24 mouse cellular contexts compared by ENCODE assay signal in genomic region chr11:6576151-6576550, GRCm38 (mm10). TPM values are rescaled to one million over a fixed set of nuclear protein-coding genes. Genes with fewer than 3 reads are reported as not detected.
"Had no signal": no experiment of that assay in that cellular context is flagged by ENCODE, and none has a peak within 500 bp of the region (broad histone marks: within the 10 kb centered on the region; RNA-seq: fewer than 3 reads in every experiment).

No protein-coding gene starts in this region.

- H3K4me1 ChIP-seq: limb, embryonic 10.5 days; limb, embryonic 12.5 days had no signal

- H3K36me3 ChIP-seq: hindbrain, embryonic 15.5 days had no signal

- H3K27me3 ChIP-seq: heart, embryonic 12.5 days; hindbrain, embryonic 13.5 days; hindbrain, embryonic 15.5 days; limb, embryonic 12.5 days had no signal

- H3K9ac ChIP-seq: heart, embryonic 12.5 days; hindbrain, embryonic 13.5 days; hindbrain, embryonic 15.5 days; limb, embryonic 12.5 days had no signal

- H3K9me3 ChIP-seq: heart, embryonic 10.5 days; heart, embryonic 12.5 days; hindbrain, embryonic 13.5 days; hindbrain, embryonic 15.5 days; limb, embryonic 10.5 days; limb, embryonic 12.5 days had no signal

- H3K4me3 ChIP-seq: gastrocnemius, adult 2 months; heart, embryonic 10.5 days; heart, embryonic 12.5 days; hindbrain, embryonic 13.5 days; hindbrain, embryonic 15.5 days; layer of hippocampus, adult 2 months; left cerebral cortex, adult 2 months; limb, embryonic 10.5 days; limb, embryonic 12.5 days had no signal

- H3K27ac ChIP-seq: gastrocnemius, adult 2 months; heart, embryonic 10.5 days; hindbrain, embryonic 13.5 days; hindbrain, embryonic 15.5 days; hindbrain, postnatal 0 days; layer of hippocampus, adult 2 months; left cerebral cortex, adult 2 months; limb, embryonic 10.5 days; limb, embryonic 12.5 days had no signal

- DNase-seq: gastrocnemius, adult 2 months; gastrocnemius, postnatal 10 days; gastrocnemius, postnatal 25 days; heart, adult 18-20 months; heart, postnatal 14 days; heart, postnatal 36 days; kidney, adult 18-20 months; kidney, adult 8-10 months; kidney, postnatal 10 days; kidney, postnatal 25 days; kidney, postnatal 4 days; liver had no signal

- ATAC-seq: hindbrain, postnatal 0 days; intestine, embryonic 16.5 days had no signal

- H3K4me2 ChIP-seq: heart, embryonic 12.5 days; hindbrain, embryonic 13.5 days; hindbrain, embryonic 15.5 days; limb, embryonic 12.5 days; liver, embryonic 11.5 days had no signal

RNA-seq across cellular contexts. Expression of gene Nacad, which starts 29.7 kb away (rescaled TPM):
- total RNA-seq: granulocyte monocyte progenitor cell, adult 5-6 weeks had no signal
